Mouse (Mus musculus) stomach, embryonic 15.5 days (tissue): ENCODE data around the gene Rnase1. TPM values are rescaled to one million over a fixed set of nuclear protein-coding genes. Genes with fewer than 3 reads are reported as not detected.

Experiments
- ATAC-seq: fragments of 200-750 bp; cut with Nextera tagmentation; 2 replicates; pipeline ENCODE4 v1.8.0; 2017; ENCODE audit warnings: low read depth, moderate number of reproducible peaks, moderate TSS enrichment; ENCODE audit not compliant: insufficient read depth, low FRiP score
- H3K27ac ChIP-seq: fragments of 300-500 bp; sonication (generic); 2 replicates; pipeline ENCODE4 v1.5.1; 2015; ENCODE audit warnings: mild to moderate bottlenecking, inconsistent platforms
- H3K27me3 ChIP-seq: fragments of 300-500 bp; sonication (generic); replicated peaks from 2 replicates; pipeline ENCODE4 v1.6.1; 2015; ENCODE audit warnings: inconsistent platforms
- H3K36me3 ChIP-seq: fragments of 300-500 bp; sonication (generic); 2 replicates; pipeline ENCODE4 v1.6.1; 2015; ENCODE audit warnings: inconsistent platforms
- H3K4me1 ChIP-seq: fragments of 300-500 bp; sonication (generic); 2 replicates; pipeline ENCODE4 v1.6.1; 2015; ENCODE audit warnings: inconsistent platforms
- H3K4me2 ChIP-seq: fragments of 300-500 bp; sonication (generic); 2 replicates; pipeline ENCODE4 v1.6.1; 2015; ENCODE audit warnings: mild to moderate bottlenecking, inconsistent platforms
- H3K4me3 ChIP-seq: fragments of 300-500 bp; sonication (generic); replicated peaks from 2 replicates; pipeline ENCODE4 v1.5.1; 2015; ENCODE audit warnings: inconsistent platforms
- H3K9ac ChIP-seq: fragments of 300-500 bp; sonication (generic); 2 replicates; pipeline ENCODE4 v1.6.1; 2015; ENCODE audit warnings: inconsistent platforms
- H3K9me3 ChIP-seq: fragments of 300-500 bp; sonication (generic); 2 replicates; pipeline ENCODE4 v1.6.1; 2016; ENCODE audit warnings: inconsistent platforms
- WGBS: fragments of 180-500 bp; shearing (Covaris S2); methylation state at CpG from one replicate; pipeline ENCODE4 v1.1.7; 2015; 5-methylcytosine and 5-hydroxymethylcytosine counted together
- polyA plus RNA-seq: library from polyadenylated mRNA; unstranded; fragments of >200 nt; fragmentation: Nextera tagmentation; extraction: Ambion mirVana; gene quantifications from 2 replicates; pipeline ENCODE4 v1.2.1, GENCODE M21; 2015

Rnase1 gene
- polyA plus RNA-seq, 1 experiment from 2014 or later, result 62.8 TPM

GRCm38 (mm10) chr14:51156056-51156735, 9.6 kb upstream of the Rnase1 start:
- Histone ChIP-seq H3K27me3 (no peaks in the 10 kb centered on the region), H3K4me1 (no peaks in the 10 kb centered on the region), H3K4me3 (no peak overlapping the region), H3K9me3 (no peaks in the 10 kb centered on the region), H3K36me3 (no peaks in the 10 kb centered on the region), H3K4me2 (no peak overlapping the region), H3K9ac (no peak overlapping the region), H3K27ac (no peak overlapping the region)
- no peak for ATAC-seq
- 80% methylated on average over 5 of the region's 5 CpGs for WGBS

- Histone ChIP-seq H3K4me3 (no peak overlapping the region), H3K4me1 (no peaks in the 10 kb centered on the region), H3K9ac (no peak overlapping the region), H3K27me3 (no peaks in the 10 kb centered on the region), H3K4me2 (no peak overlapping the region), H3K9me3 (no peaks in the 10 kb centered on the region), H3K36me3 (no peaks in the 10 kb centered on the region), H3K27ac (no peak overlapping the region)
- WGBS, result 49% methylated on average over 5 of the region's 5 CpGs
- peak; percentile 73; the same call in 1 of the 2 replicates for ATAC-seq
These were observed 5.8 kb upstream of the Rnase1 start for GRCm38 (mm10) chr14:51152249-51152870.

GRCm38 (mm10) chr14:51150206-51150831, 3.7 kb upstream of the Rnase1 start:
- Histone ChIP-seq H3K4me2 (no peak overlapping the region), H3K36me3 (no peaks in the 10 kb centered on the region), H3K27ac (no peak overlapping the region), H3K9ac (no peak overlapping the region), H3K27me3 (no peaks in the 10 kb centered on the region), H3K4me3 (no peak overlapping the region), H3K4me1 (no peaks in the 10 kb centered on the region), H3K9me3 (no peaks in the 10 kb centered on the region)
- peak; percentile 78; the same call in 1 of the 2 replicates for ATAC-seq
- WGBS, result 77% methylated on average over 3 of the region's 3 CpGs

GRCm38 (mm10) chr14:51149164-51149563, 2.6 kb upstream of the Rnase1 start:
- no peaks in the 10 kb centered on the region for H3K9me3 ChIP-seq
- no peaks in the 10 kb centered on the region for H3K4me1 ChIP-seq
- peak; percentile 41; the same call in 1 of the 2 replicates for ATAC-seq
- H3K27me3 ChIP-seq, result no peaks in the 10 kb centered on the region
- WGBS, result 42% methylated on average over 5 of the region's 5 CpGs
- H3K27ac ChIP-seq, result no peak overlapping the region
- H3K9ac ChIP-seq, result no peak overlapping the region
- H3K36me3 ChIP-seq, result no peaks in the 10 kb centered on the region
- H3K4me3 ChIP-seq, result no peak overlapping the region
- H3K4me2 ChIP-seq, result no peak overlapping the region

GRCm38 (mm10) chr14:51148006-51148405, 1.4 kb upstream of the Rnase1 start:
- Histone ChIP-seq H3K9me3 (no peaks in the 10 kb centered on the region), H3K4me3 (no peak overlapping the region), H3K4me1 (no peaks in the 10 kb centered on the region), H3K4me2 (no peak overlapping the region), H3K27me3 (no peaks in the 10 kb centered on the region), H3K9ac (no peak overlapping the region), H3K27ac (0 out of 2 replicates have a peak overlapping the region, but pooled peaks have one; percentile 5), H3K36me3 (no peaks in the 10 kb centered on the region)
- WGBS, result 60% methylated on average over 3 of the region's 3 CpGs
- ATAC-seq, result no peak

GRCm38 (mm10) chr14:51145521-51145920, 1.1 kb downstream of the Rnase1 start:
- Histone ChIP-seq H3K36me3 (no peaks in the 10 kb centered on the region), H3K4me1 (no peaks in the 10 kb centered on the region), H3K4me2 (no peak overlapping the region), H3K27me3 (no peaks in the 10 kb centered on the region), H3K9me3 (no peaks in the 10 kb centered on the region), H3K9ac (no peak overlapping the region), H3K4me3 (no peak overlapping the region), H3K27ac (no peak overlapping the region)
- WGBS, result 68% methylated on average over 6 of the region's 6 CpGs
- ATAC-seq, result no peak

GRCm38 (mm10) chr14:51144451-51144850, 2.1 kb downstream of the Rnase1 start:
- no peaks in the 10 kb centered on the region for H3K36me3 ChIP-seq
- no peak overlapping the region for H3K4me3 ChIP-seq
- over 99% methylated on average over 4 of the region's 4 CpGs for WGBS
- no peak overlapping the region for H3K9ac ChIP-seq
- no peaks in the 10 kb centered on the region for H3K27me3 ChIP-seq
- ATAC-seq, result no peak
- no peak overlapping the region for H3K27ac ChIP-seq
- no peaks in the 10 kb centered on the region for H3K9me3 ChIP-seq
- H3K4me1 ChIP-seq, result no peaks in the 10 kb centered on the region
- no peak overlapping the region for H3K4me2 ChIP-seq

GRCm38 (mm10) chr14:51143937-51144336, 2.6 kb downstream of the Rnase1 start:
- Histone ChIP-seq H3K9ac (no peak overlapping the region), H3K9me3 (no peaks in the 10 kb centered on the region), H3K27me3 (no peaks in the 10 kb centered on the region), H3K4me3 (no peak overlapping the region), H3K4me1 (no peaks in the 10 kb centered on the region), H3K4me2 (no peak overlapping the region), H3K36me3 (no peaks in the 10 kb centered on the region), H3K27ac (no peak overlapping the region)
- ATAC-seq, result peak; percentile 67
- WGBS, result 80% methylated on average over 2 of the region's 2 CpGs

- 58% methylated on average over 4 of the region's 4 CpGs for WGBS
- Histone ChIP-seq H3K4me3 (no peak overlapping the region), H3K4me2 (no peak overlapping the region), H3K27ac (no peak overlapping the region), H3K9ac (no peak overlapping the region), H3K4me1 (no peaks in the 10 kb centered on the region), H3K9me3 (no peaks in the 10 kb centered on the region), H3K36me3 (no peaks in the 10 kb centered on the region), H3K27me3 (no peaks in the 10 kb centered on the region)
- no peak for ATAC-seq
These were observed 3.3 kb downstream of the Rnase1 start for GRCm38 (mm10) chr14:51143287-51143686.

GRCm38 (mm10) chr14:51142568-51142967, 4.0 kb downstream of the Rnase1 start:
- no peak overlapping the region for H3K4me3 ChIP-seq
- ATAC-seq, result peak; percentile 84

GRCm38 (mm10) chr14:51142119-51142518, 4.5 kb downstream of the Rnase1 start:
- 86% methylated on average over 4 of the region's 4 CpGs for WGBS
- H3K27ac ChIP-seq, result no peak overlapping the region
- no peak overlapping the region for H3K4me2 ChIP-seq
- no peaks in the 10 kb centered on the region for H3K4me1 ChIP-seq
- no peak for ATAC-seq
- no peak overlapping the region for H3K9ac ChIP-seq
- H3K9me3 ChIP-seq, result no peaks in the 10 kb centered on the region
- H3K36me3 ChIP-seq, result no peaks in the 10 kb centered on the region
- H3K4me3 ChIP-seq, result no peak overlapping the region
- no peaks in the 10 kb centered on the region for H3K27me3 ChIP-seq

More at GRCm38 (mm10) chr14:51142568-51142967, 4.0 kb downstream of the Rnase1 start:
- Histone ChIP-seq H3K27ac (no peak overlapping the region), H3K27me3 (no peaks in the 10 kb centered on the region), H3K4me1 (no peaks in the 10 kb centered on the region), H3K4me2 (no peak overlapping the region), H3K9me3 (no peaks in the 10 kb centered on the region), H3K36me3 (no peaks in the 10 kb centered on the region), H3K9ac (no peak overlapping the region)
- 78% methylated on average over 3 of the region's 3 CpGs for WGBS

GRCm38 (mm10) chr14:51140342-51140741, 6.2 kb downstream of the Rnase1 start:
- H3K27me3 ChIP-seq, result no peaks in the 10 kb centered on the region
- H3K27ac ChIP-seq, result no peak overlapping the region
- H3K4me2 ChIP-seq, result no peak overlapping the region
- no peaks in the 10 kb centered on the region for H3K36me3 ChIP-seq
- H3K9ac ChIP-seq, result no peak overlapping the region
- ATAC-seq, result no peak
- no peaks in the 10 kb centered on the region for H3K4me1 ChIP-seq
- 68% methylated on average over 2 of the region's 2 CpGs for WGBS
- no peak overlapping the region for H3K4me3 ChIP-seq
- H3K9me3 ChIP-seq, result no peaks in the 10 kb centered on the region
